Mouse (Mus musculus) midbrain, embryonic 10.5 days (tissue): ENCODE results near the gene Grb14. TPM values are rescaled to one million over a fixed set of nuclear protein-coding genes. Genes with fewer than 3 reads are reported as not detected.

Source experiments
- DNase-seq: peaks from one replicate; pipeline ENCODE4 v3.0.0-alpha.2; 2017; ENCODE audit warnings: low spot score
- H3K27ac ChIP-seq: fragments of 300-500 bp; sonication (generic); replicated peaks from 2 replicates; pipeline ENCODE4 v1.5.1; 2016; ENCODE audit warnings: mild to moderate bottlenecking
- H3K27me3 ChIP-seq: fragments of 300-500 bp; sonication (generic); 2 replicates; pipeline ENCODE4 v1.6.1; 2016; ENCODE audit warnings: low read depth, mild to moderate bottlenecking; ENCODE audit not compliant: poor library complexity, severe bottlenecking
- H3K36me3 ChIP-seq: fragments of 300-500 bp; sonication (generic); 2 replicates; pipeline ENCODE4 v1.6.1; 2016; ENCODE audit warnings: mild to moderate bottlenecking, moderate library complexity
- H3K4me1 ChIP-seq: fragments of 300-500 bp; sonication (generic); 2 replicates; pipeline ENCODE4 v1.6.1; 2016
- H3K4me3 ChIP-seq: fragments of 300-500 bp; sonication (generic); 2 replicates; pipeline ENCODE4 v1.5.1; 2016; ENCODE audit warnings: mild to moderate bottlenecking, moderate library complexity
- H3K9me3 ChIP-seq: fragments of 300-500 bp; sonication (generic); replicated peaks from 2 replicates; pipeline ENCODE4 v1.6.1; 2016; ENCODE audit warnings: mild to moderate bottlenecking
- WGBS: fragments of 180-500 bp; shearing (Covaris S2); methylation state at CpG from one replicate; pipeline ENCODE4 v1.1.7; 2016; 5-methylcytosine and 5-hydroxymethylcytosine counted together
- polyA plus RNA-seq: library from polyadenylated mRNA; unstranded; fragments of >200 nt; fragmentation: Nextera tagmentation; extraction: Ambion mirVana; gene quantifications from 2 replicates; pipeline ENCODE4 v1.2.1, GENCODE M21; 2016

The Grb14 gene
- 3.9 and 5.1 TPM in 2 replicates for polyA plus RNA-seq

DNA sequence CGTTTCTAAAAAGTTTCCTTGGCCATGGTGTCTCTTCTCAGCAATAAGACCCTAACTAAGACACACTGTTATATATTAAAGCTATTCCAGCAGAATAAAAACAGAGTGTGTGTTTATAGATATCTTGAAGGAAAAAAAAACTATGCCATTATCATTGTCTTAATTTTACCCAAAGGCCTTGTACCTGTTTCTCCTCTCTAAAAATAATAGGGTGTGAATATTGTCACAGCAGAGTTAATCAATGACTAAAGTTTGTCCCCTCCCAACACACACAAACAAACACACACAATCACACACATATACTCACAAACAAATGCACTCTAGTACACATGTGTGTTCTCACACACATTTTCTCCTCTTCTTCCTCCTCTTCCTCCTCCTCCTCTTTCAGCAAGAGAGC, at the start of gene Grb14:
Gene Grb14, minus strand, starts transcription at position 101 of the 400 bp plus-strand sequence.
- DNase-seq: no peak
- no peak within 1 kb of the TSS for H3K27ac ChIP-seq
- H3K4me1 ChIP-seq: peaks cover 16% of the 10 kb centered on the region
- 83% methylated on average over 1 of the region's 1 CpGs for WGBS
- no peaks in the 10 kb centered on the region for H3K36me3 ChIP-seq
- H3K27me3 ChIP-seq: peaks cover 24% of the 10 kb centered on the region
- no peak within 1 kb of the TSS for H3K4me3 ChIP-seq
- H3K9me3 ChIP-seq: no peaks in the 10 kb centered on the region

DNA sequence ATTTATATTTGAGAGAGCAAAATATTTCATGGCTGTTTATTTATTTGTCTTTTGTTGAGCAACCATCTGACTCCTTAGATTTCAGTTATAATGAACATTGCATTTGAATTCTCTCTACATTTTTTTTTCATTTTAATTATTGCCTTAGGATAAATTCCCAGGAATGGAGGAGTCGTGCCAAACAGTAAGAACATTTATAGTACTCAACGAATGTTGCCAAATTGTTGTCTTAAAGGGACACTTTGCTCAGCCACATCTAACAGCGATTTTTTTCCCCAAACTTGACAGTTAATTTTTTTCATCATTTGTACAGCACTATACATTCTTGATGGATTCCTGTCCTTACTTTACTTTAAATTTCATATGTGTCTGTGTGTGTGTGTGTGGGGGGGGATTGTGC, 47.4 kb upstream of the Grb14 start:
- Histone ChIP-seq H3K9me3 (no peaks in the 10 kb centered on the region), H3K36me3 (no peaks in the 10 kb centered on the region), H3K27ac (no peak overlapping the region), H3K4me3 (no peak overlapping the region), H3K27me3 (no peaks in the 10 kb centered on the region), H3K4me1 (no peaks in the 10 kb centered on the region)
- 88% methylated on average over 3 of the region's 3 CpGs for WGBS
- DNase-seq: no peak

DNA sequence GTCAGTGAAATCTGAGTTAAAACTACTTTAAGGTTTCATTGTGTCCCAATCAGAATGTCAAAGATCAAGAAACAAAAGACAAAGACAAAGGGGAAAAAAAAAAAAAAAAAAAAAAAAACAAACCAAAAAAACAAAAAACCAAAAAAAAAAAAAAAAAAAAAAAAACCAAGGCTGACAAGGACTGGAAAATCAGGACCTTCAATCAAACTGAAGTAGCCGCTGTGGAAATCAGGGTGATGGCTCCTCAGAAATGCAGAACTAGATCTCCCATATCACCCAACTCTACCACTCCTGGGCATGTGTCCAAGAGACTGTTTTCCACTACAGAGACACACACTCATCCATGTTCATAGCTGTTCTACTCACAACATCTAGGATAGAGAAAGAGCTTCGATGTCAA, 29.0 kb upstream of the Grb14 start:
- Histone ChIP-seq H3K4me3 (no peak overlapping the region), H3K36me3 (no peaks in the 10 kb centered on the region), H3K27me3 (no peaks in the 10 kb centered on the region), H3K27ac (no peak overlapping the region), H3K4me1 (no peaks in the 10 kb centered on the region), H3K9me3 (no peaks in the 10 kb centered on the region)
- WGBS: 96% methylated on average over 2 of the region's 2 CpGs
- no peak for DNase-seq

DNA sequence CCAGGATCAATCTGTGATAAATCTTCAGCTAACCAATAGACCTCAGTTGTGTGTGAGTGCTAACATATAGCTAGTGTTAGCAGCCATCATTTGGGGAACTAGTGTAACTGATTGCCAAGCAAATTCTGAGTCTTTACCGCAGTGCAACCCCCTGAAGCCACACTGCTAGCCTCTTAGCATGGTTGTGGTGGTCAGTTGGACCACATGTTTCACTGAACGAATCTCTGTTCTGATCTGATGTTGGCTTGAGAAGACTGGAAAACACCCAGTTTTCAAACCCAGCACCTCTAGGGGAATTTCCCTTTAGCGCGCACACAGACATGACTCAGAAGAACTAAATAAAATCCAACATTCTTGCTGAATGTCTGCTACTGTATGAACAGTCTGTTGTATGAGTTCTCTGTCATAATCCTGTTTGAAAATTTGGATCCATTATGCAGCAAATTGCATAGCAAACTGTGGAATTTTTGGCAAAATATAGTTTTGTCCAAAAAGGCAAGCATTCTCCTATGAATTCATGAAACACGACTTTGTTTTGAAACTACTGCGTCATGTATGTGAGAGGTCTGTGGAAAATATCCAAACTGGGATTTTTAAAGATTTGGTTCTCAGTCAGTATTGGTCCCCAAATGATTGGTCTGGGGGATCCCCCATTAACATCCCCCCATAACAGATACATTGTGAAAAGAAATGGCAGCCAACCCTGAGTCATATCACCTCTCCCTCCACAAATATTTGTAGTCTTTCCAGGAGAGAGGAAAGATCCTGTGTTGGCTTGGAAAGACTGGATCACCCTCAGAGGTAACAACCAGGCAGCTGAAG, 27.6 kb upstream of the Grb14 start:
- DNase-seq: no peak
- no peak overlapping the region for H3K27ac ChIP-seq
- WGBS: 93% methylated on average over 6 of the region's 6 CpGs
- H3K36me3 ChIP-seq: no peaks in the 10 kb centered on the region
- H3K4me3 ChIP-seq: no peak overlapping the region
- no peaks in the 10 kb centered on the region for H3K27me3 ChIP-seq
- H3K9me3 ChIP-seq: no peaks in the 10 kb centered on the region
- H3K4me1 ChIP-seq: no peaks in the 10 kb centered on the region; the same call in 1 of the 2 replicates

DNA sequence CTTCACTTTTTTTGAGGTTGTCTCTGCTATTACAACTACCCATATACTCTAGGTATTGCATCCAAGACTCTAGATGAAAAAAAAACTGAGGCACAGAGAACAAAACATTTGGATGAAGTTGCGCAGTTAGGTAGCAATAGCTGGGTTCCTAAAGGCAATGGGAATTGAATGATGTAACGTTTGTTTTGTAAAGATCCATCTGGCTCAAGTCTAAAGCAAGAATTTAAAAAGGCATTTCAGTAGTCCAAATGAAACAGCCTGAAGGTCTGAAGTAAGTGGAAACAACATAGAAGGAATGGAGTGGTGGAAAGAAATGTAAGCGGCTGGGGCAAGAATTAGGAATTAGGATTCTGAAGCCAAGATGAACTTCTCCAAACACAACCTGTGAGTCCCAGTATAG, 26.0 kb upstream of the Grb14 start:
- DNase-seq: no peak
- WGBS: 94% methylated on average over 3 of the region's 3 CpGs
- no peaks in the 10 kb centered on the region for H3K36me3 ChIP-seq
- no peak overlapping the region for H3K27ac ChIP-seq
- H3K4me3 ChIP-seq: no peak overlapping the region
- H3K9me3 ChIP-seq: no peaks in the 10 kb centered on the region
- no peaks in the 10 kb centered on the region for H3K27me3 ChIP-seq
- H3K4me1 ChIP-seq: no peaks in the 10 kb centered on the region; the same call in 1 of the 2 replicates

DNA sequence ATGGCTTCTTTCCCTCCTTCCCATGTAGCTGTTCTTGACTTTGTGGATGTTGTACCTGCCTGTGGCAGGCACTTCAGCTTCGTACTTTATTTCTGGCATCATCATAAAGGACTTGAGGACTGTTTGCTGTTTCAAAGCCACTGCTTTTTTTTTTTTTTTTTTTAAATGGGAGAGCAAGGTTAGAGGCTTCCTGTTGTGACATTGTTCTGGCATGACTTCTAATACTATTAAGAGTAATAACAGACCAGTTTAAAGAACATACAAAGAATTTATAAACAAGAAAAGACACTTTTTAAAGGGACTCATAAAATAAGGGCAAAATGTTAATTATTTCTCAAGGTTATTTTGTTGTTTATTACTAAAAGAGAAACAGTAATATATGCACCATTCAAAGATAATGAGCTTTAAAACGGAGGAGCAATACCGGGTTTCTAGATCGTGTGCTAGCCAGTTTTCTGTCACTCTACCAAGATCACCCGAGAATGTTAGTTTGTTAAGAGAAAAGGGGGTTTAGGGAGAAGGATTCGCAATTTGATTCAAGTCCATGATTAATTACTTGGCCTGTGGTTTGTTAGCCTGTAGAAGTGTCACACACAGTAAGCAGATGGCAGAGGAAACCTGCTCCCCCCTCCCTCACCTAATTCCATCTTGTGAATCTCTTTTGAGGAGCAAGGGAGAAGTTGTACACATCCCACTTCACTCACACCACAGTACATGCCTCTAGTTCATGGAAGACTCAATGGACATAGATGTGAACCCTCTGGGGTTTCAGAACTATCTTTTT, 23.6 kb upstream of the Grb14 start:
- DNase-seq: no peak
- Histone ChIP-seq H3K27me3 (no peaks in the 10 kb centered on the region), H3K4me3 (no peak overlapping the region), H3K27ac (no peak overlapping the region), H3K4me1 (no peaks in the 10 kb centered on the region; the same call in 1 of the 2 replicates), H3K36me3 (no peaks in the 10 kb centered on the region), H3K9me3 (no peaks in the 10 kb centered on the region)
- WGBS: 76% methylated on average over 6 of the region's 6 CpGs

DNA sequence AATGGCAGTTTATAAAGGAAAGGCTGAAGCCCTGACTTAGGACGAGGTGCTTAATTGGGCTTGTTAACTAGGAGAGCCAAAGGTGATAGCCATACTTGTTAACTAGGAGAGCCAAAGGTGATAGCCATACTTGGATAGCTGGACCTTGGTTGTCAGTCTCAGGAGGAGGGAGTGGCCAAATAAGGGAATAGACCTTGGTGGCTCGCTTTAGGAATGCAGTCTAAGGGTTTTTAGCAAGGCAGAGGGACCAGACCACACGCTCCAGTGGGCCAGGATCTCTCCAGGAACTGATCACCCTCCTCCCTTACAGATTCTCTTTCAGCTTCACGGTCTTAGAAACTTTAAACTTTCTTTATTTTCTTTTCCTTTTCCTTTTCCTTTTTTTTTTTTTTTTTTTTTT, 13.4 kb upstream of the Grb14 start:
- 20% methylated on average over 4 of the region's 4 CpGs for WGBS
- Histone ChIP-seq H3K36me3 (no peaks in the 10 kb centered on the region), H3K27ac (no peak overlapping the region), H3K27me3 (no peaks in the 10 kb centered on the region), H3K9me3 (no peaks in the 10 kb centered on the region), H3K4me1 (peaks cover 9% of the 10 kb centered on the region), H3K4me3 (no peak overlapping the region)
- no peak for DNase-seq

DNA sequence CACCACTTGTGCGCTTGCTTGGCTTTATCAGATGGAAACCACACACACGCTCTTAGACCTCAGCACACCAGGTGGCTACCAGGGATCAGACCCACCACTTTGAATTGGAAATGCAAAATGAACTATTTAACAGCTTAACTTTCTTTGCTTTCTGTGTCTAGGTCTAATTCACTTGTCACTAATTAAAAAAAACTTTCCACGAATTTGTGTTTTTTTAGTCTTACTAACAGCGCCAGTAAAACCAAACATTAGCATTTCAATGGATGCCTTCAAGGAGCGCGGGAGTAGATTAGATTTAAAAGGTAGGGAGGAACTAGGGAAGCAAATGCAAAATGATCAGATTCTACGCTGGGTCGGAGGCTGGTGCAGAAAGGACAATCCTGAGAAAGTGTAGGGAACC, 12.8 kb upstream of the Grb14 start:
- no peak for DNase-seq
- 22% methylated on average over 8 of the region's 8 CpGs for WGBS
- H3K27ac ChIP-seq: no peak overlapping the region

DNA sequence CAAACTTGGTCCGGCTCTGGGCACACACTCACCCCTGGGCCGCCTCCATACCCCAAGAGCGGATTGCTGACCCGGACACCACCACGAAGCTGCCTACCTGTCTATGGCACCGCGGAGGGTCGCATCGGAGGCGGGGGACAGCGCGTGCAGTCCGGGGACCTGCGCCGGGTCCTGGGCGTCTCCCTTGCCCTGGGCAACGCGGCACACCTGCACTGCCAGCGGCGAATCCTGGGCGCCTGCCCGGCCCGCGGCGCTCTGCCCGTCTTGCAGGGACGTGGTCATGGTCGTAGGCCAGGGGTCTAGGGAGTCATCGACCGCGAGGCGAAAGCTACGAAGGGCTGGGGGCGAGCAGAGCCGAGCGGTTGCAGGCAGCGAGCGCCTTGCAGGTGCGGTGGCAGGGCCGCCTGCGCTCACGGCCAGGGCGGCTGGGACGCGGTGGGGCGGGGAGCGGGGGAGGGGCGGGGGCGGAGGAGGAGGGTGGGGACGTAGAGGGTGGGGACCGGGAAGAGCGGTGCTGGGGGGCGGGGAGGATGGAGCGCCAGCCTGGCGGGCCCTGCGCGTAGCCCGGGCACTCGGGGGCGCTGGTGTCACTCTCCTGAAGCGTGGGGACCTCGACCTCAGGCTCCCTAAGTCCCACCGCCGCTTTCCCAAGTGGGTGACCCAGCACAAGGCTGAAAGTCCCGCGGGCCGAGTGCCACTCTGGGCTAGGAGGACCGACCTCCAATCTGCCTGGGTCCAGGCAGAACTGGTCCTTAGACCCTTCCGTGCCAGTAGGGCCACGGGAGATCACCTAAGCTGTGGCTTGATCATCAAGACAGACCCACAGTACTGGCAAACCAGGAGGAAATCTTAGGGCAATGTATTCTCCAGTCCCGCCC, 2.2 kb downstream of the Grb14 start:
- Histone ChIP-seq H3K9me3 (no peaks in the 10 kb centered on the region), H3K4me3 (peak overlapping the region; percentile 86), H3K27ac (peak overlapping the region; percentile 77), H3K27me3 (peaks cover 24% of the 10 kb centered on the region), H3K4me1 (peaks cover 16% of the 10 kb centered on the region), H3K36me3 (no peaks in the 10 kb centered on the region)
- WGBS: under 1% methylated on average over 54 of the region's 71 CpGs
- peak; percentile 66 for DNase-seq

More for the DNA sequence above, 12.8 kb upstream of the Grb14 start:
- Histone ChIP-seq H3K4me1 (peaks cover 9% of the 10 kb centered on the region), H3K4me3 (no peak overlapping the region), H3K9me3 (no peaks in the 10 kb centered on the region), H3K36me3 (no peaks in the 10 kb centered on the region), H3K27me3 (no peaks in the 10 kb centered on the region)

DNA sequence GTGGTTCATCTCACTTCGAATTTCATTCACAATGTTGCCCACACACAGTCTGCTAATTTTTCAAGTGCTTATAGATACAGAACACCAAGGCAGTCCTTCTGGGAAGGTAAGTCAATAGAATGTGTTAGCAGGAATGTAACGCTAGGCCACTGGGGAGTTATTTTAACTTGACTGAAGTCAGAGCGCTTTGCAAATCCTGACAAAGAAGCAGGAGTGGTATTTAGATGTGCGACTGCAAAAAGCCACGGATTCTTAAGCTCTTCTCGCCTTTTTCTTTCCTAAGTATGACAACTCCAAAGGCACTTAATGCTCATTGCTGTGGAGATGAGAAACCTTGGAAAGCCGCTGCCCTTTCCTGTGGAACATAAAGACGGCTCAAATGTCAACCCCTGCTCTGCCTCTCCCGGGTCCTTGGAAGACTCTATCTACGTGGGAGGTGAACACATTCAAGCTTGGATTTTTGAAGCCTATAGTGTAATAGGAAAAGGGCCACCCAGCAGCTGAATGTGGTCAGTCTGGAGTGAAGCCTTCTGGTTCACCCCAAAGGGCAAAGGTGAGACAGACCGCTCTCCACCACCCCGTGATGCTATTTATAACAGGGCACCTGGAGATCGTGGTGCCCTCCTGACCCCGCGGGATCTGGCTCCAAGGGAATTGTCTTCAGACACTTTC, 3.0 kb downstream of the Grb14 start:
- Histone ChIP-seq H3K4me1 (peaks cover 16% of the 10 kb centered on the region), H3K9me3 (no peaks in the 10 kb centered on the region), H3K27ac (peak overlapping the region; percentile 77), H3K36me3 (no peaks in the 10 kb centered on the region), H3K4me3 (peak overlapping the region; percentile 86), H3K27me3 (peaks cover 24% of the 10 kb centered on the region)
- 10% methylated on average over 15 of the region's 15 CpGs for WGBS
- peak; percentile 22 for DNase-seq

DNA sequence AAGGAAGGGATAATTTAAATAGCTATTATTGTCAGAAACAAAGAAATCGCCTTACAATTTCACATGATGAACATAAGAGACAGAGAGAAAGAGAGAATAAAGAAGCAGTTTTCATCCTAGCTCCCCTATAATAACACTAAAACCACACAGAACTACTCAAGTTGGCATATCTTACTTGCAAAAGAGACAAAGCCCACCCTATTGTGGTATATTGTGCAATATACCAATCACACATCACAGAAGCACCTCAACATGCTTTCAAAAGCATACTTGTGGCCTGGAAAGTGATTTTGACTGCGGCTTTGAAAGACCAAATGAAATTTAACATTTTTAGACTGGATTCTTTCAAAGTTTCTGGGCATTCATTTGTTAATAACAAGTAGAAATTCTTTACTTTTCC, 7.4 kb downstream of the Grb14 start:
- no peak overlapping the region for H3K4me3 ChIP-seq
- DNase-seq: no peak
- H3K9me3 ChIP-seq: no peaks in the 10 kb centered on the region
- peaks cover 9% of the 10 kb centered on the region for H3K4me1 ChIP-seq
- H3K27me3 ChIP-seq: peaks cover 22% of the 10 kb centered on the region
- H3K36me3 ChIP-seq: no peaks in the 10 kb centered on the region
- H3K27ac ChIP-seq: no peak overlapping the region
- WGBS: 92% methylated on average over 2 of the region's 2 CpGs

DNA sequence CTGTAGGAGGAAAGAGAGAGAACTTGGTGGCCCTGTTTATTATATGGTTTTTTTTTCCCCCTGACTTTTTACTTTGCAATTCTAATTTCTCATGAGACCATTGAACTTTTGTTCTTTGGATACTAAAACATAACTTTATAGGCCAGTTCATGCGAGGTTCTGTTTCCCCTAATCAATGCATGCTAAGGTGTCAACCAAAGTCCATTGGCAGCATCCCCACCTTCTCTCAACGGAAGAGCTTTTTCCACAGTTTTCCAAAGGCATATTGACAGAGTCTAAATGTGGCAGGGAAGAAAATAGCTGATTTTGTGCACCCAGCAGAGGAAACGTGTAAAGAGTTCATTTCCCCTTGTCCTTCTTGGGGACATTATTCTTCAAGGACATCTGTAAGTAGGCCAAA, 10.2 kb downstream of the Grb14 start:
- H3K27ac ChIP-seq: no peak overlapping the region
- H3K4me3 ChIP-seq: no peak overlapping the region
- no peaks in the 10 kb centered on the region for H3K36me3 ChIP-seq
- no peaks in the 10 kb centered on the region for H3K27me3 ChIP-seq
- H3K9me3 ChIP-seq: no peaks in the 10 kb centered on the region
- no peaks in the 10 kb centered on the region for H3K4me1 ChIP-seq
- WGBS: 82% methylated on average over 3 of the region's 3 CpGs
- DNase-seq: no peak
